Mouse (Mus musculus) midbrain, embryonic 15.5 days (tissue): ENCODE measurements around the gene Selplg. TPM values are rescaled to one million over a fixed set of nuclear protein-coding genes. Genes with fewer than 3 reads are reported as not detected.

Source experiments
- ATAC-seq: fragments of 200-750 bp; cut with Nextera tagmentation; replicated peaks from 2 replicates; pipeline ENCODE4 v1.8.0; 2017; ENCODE audit warnings: moderate TSS enrichment
- H3K27ac ChIP-seq: fragments of 300-500 bp; sonication (generic); 2 replicates; pipeline ENCODE4 v1.5.1; 2015; ENCODE audit warnings: mild to moderate bottlenecking, inconsistent platforms
- H3K27me3 ChIP-seq: fragments of 300-500 bp; sonication (generic); replicated peaks from 2 replicates; pipeline ENCODE4 v1.6.1; 2015; ENCODE audit warnings: inconsistent platforms
- H3K36me3 ChIP-seq: fragments of 300-500 bp; sonication (generic); replicated peaks from 2 replicates; pipeline ENCODE4 v1.6.1; 2015; ENCODE audit warnings: inconsistent platforms
- H3K4me1 ChIP-seq: fragments of 300-500 bp; sonication (generic); 2 replicates; pipeline ENCODE4 v1.6.1; 2015; ENCODE audit warnings: inconsistent platforms
- H3K4me2 ChIP-seq: fragments of 300-500 bp; sonication (generic); 2 replicates; pipeline ENCODE4 v1.6.1; 2015; ENCODE audit warnings: inconsistent platforms, mild to moderate bottlenecking, moderate library complexity
- H3K4me3 ChIP-seq: fragments of 300-500 bp; sonication (generic); 2 replicates; pipeline ENCODE4 v1.5.1; 2015; ENCODE audit warnings: mild to moderate bottlenecking, inconsistent platforms
- H3K9ac ChIP-seq: fragments of 300-500 bp; sonication (generic); 2 replicates; pipeline ENCODE4 v1.6.1; 2015; ENCODE audit warnings: mild to moderate bottlenecking, inconsistent platforms
- H3K9me3 ChIP-seq: fragments of 300-500 bp; sonication (generic); 2 replicates; pipeline ENCODE4 v1.6.1; 2016; ENCODE audit warnings: inconsistent platforms
- WGBS: fragments of 180-500 bp; shearing (Covaris S2); methylation state at CpG from one replicate; pipeline ENCODE4 v1.1.7; 2015; ENCODE audit warnings: mixed read lengths; 5-methylcytosine and 5-hydroxymethylcytosine counted together
- polyA plus RNA-seq: library from polyadenylated mRNA; unstranded; fragments of >200 nt; fragmentation: Nextera tagmentation; extraction: Ambion mirVana; gene quantifications from 2 replicates; pipeline ENCODE4 v1.2.1, GENCODE M21; 2015

Selplg gene
- polyA plus RNA-seq, 1 experiment from 2014 or later: 2.4 TPM

DNA sequence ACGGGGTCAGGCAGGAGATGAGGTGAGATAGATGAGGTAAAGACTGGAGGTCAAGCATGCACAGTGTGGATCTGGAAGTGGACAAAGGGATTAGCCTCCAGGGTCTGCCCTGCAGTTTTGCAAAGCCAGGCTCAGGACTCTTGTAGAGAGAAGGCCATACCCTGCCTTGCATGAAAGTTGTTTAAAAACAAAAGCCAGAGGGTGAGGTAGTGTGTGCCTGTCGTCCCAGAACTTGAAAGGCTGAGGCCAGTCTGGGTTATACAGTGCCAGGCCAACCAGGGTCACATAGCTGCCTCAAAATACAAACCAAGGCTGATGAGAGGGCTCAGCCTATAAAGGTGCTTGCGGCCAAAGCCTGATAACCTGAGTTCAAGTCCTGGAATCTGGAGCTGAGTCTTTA, 703 bp downstream of the Selplg start:
- 59% methylated on average over 3 of the region's 3 CpGs for WGBS
- Histone ChIP-seq H3K4me3 (no peak overlapping the region), H3K36me3 (no peaks in the 10 kb centered on the region), H3K27ac (no peak overlapping the region), H3K9me3 (no peaks in the 10 kb centered on the region), H3K4me2 (no peak overlapping the region), H3K27me3 (no peaks in the 10 kb centered on the region), H3K9ac (no peak overlapping the region), H3K4me1 (no peaks in the 10 kb centered on the region)
- no peak for ATAC-seq

DNA sequence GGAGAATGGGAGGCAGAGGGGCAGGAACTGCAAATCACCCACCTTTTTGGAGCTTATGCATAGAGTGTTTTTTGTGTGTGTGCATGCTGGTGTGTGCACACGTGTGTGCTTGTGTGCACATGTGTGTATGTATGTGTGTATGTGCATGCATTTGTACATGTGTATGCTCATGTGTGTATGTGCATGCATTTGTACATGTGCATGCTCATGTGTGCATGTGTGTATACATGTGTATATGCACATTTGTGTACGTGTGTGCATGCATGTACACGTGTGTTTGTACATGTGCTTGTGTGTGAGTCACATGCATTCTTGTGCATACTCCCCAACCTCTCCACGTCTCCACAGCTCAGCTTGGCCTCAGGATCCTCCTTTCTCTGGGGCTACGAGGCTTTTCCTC, 1.6 kb downstream of the Selplg start:
- Histone ChIP-seq H3K9me3 (no peaks in the 10 kb centered on the region), H3K4me3 (no peak overlapping the region), H3K27me3 (no peaks in the 10 kb centered on the region), H3K4me1 (no peaks in the 10 kb centered on the region), H3K36me3 (no peaks in the 10 kb centered on the region), H3K4me2 (no peak overlapping the region), H3K9ac (no peak overlapping the region), H3K27ac (no peak overlapping the region)
- ATAC-seq: no peak
- 89% methylated on average over 5 of the region's 5 CpGs for WGBS

DNA sequence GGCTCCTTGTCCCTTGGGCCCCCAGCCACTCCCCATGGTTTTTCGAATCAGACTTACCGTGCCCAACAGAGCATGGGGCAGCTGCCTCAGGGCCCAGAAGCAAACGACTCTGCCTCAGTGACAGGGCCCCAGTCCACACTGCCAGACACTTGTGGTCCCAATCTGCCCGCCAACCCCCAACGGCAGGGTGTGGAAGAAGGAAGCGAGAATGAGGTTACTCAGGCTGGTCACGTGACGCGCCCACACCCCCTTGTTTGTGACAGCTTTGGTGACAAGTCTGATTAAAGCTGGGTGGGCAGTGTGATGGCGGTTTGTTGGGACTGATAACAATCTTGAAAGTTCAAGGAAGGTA, 2.2 kb downstream of the Selplg start:
- Histone ChIP-seq H3K9ac (no peak overlapping the region), H3K27me3 (no peaks in the 10 kb centered on the region), H3K4me1 (no peaks in the 10 kb centered on the region), H3K4me2 (no peak overlapping the region), H3K27ac (no peak overlapping the region), H3K36me3 (no peaks in the 10 kb centered on the region), H3K4me3 (no peak overlapping the region), H3K9me3 (no peaks in the 10 kb centered on the region)
- ATAC-seq: no peak
- 76% methylated on average over 10 of the region's 10 CpGs for whole genome bisulfite sequencing

DNA sequence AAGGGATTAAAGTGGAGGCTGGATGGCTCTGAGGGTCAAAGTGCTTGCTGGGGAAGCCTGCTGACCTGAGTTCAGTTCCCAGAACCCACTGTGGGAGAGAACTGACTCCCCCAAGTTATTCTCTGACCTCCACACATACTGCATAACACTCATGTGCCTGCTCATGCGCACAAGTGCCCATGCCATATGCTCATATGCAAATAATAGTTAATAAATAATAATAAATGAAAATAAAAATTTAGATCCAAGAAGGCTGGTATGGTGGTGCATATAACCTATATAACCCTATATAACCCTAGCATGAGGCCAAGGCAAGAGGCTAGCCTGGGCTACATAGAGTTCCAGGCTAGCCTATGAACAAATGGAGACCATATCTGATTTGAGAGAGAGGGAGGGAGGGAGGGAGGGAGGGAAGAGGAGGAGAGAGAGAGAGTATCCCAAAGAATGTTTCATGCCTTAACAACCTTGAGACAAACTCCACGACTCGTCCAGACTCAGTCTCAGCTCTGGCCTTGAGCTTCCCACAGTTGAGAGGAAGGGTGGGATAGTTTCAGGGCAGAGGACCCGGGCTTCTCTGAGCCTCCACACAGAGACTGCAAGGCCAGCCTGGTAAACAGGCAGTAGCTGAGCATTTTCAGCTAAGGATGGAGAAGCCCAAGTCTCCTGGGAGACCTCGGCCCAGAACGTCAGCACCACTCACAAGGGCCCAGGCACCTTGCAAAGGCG, 2.7 kb downstream of the Selplg start:
- no peak overlapping the region for H3K4me2 ChIP-seq
- H3K36me3 ChIP-seq: no peaks in the 10 kb centered on the region
- no peak for ATAC-seq

DNA sequence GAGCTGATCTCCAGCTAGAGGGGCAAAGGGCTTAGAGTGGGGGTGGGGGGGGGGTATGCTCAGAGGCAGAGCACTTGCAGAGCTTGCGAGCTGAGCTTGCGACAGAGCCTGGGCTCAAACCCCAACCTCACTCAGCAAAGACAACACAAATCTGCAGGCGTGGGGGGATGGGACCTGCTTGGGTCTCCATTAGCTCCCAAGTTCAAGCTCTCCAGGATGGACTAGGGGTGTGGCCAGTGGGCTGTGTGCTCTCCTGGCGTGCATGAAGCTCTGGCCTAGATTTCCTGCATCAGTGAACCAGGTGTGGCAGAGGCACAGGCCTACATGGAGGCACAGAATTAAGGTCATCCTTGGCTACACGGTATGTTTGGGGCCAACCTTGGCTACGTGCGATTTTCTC, 4.0 kb downstream of the Selplg start:
- H3K27ac ChIP-seq: no peak overlapping the region
- no peaks in the 10 kb centered on the region for H3K9me3 ChIP-seq
- H3K4me2 ChIP-seq: no peak overlapping the region
- no peaks in the 10 kb centered on the region for H3K4me1 ChIP-seq
- WGBS: 62% methylated on average over 7 of the region's 7 CpGs
- no peak overlapping the region for H3K9ac ChIP-seq
- no peak for ATAC-seq
- H3K27me3 ChIP-seq: no peaks in the 10 kb centered on the region
- no peak overlapping the region for H3K4me3 ChIP-seq
- H3K36me3 ChIP-seq: no peaks in the 10 kb centered on the region

More for the DNA sequence above, 2.7 kb downstream of the Selplg start:
- Histone ChIP-seq H3K27me3 (no peaks in the 10 kb centered on the region), H3K4me1 (no peaks in the 10 kb centered on the region), H3K9me3 (no peaks in the 10 kb centered on the region), H3K4me3 (no peak overlapping the region), H3K9ac (no peak overlapping the region), H3K27ac (no peak overlapping the region)
- 82% methylated on average over 7 of the region's 7 CpGs for WGBS

DNA sequence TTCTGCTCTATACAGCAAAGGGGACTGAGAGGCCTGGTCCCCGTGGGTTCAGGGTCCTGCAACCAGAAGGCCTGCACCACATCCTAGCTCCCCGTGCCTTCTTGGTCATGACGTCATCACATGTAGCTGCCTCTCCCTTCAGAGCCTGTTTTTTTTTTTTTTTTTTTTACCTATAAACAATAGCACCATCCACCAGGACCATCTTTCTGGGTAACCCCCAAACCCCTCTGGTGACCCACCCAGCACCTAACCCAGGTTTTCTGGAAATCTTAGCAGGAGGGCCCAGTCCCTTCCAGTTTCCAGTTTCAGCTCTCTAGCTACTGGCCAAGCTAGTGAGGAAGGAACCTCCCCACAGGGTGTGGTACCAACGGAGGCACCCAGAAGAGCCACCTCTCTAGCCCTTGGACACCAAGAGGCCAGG, 4.4 kb downstream of the Selplg start:
- 54% methylated on average over 4 of the region's 4 CpGs for WGBS
- no peak for ATAC-seq
- Histone ChIP-seq H3K9me3 (no peaks in the 10 kb centered on the region), H3K27ac (no peak overlapping the region), H3K36me3 (no peaks in the 10 kb centered on the region), H3K27me3 (no peaks in the 10 kb centered on the region), H3K9ac (no peak overlapping the region), H3K4me1 (no peaks in the 10 kb centered on the region), H3K4me3 (no peak overlapping the region), H3K4me2 (no peak overlapping the region)

DNA sequence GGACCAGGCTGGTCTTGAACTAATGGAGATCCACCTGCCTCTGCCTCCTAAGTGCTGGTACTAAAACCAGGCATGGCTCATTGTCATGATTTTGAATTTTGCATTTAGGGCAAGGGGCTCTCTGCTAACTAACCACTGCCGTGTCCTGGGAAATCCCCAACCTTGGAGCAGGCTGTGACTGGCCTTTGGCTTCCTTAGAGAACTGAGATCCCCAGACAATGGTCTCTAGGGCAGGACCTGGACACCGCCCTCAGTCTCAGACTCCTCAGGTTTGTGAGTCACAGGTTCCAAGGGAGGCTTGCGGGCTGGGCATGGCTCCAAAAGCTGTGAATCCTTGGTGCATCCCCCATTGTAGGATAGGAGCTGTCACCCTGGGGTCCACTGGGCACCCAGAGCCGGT, 5.8 kb downstream of the Selplg start:
- no peak overlapping the region for H3K4me2 ChIP-seq
- H3K36me3 ChIP-seq: no peaks in the 10 kb centered on the region
- no peak overlapping the region for H3K27ac ChIP-seq
- H3K4me3 ChIP-seq: no peak overlapping the region
- H3K9me3 ChIP-seq: no peaks in the 10 kb centered on the region
- no peaks in the 10 kb centered on the region for H3K4me1 ChIP-seq
- H3K27me3 ChIP-seq: no peaks in the 10 kb centered on the region
- no peak overlapping the region for H3K9ac ChIP-seq
- no peak for ATAC-seq
- 88% methylated on average over 4 of the region's 4 CpGs for WGBS

DNA sequence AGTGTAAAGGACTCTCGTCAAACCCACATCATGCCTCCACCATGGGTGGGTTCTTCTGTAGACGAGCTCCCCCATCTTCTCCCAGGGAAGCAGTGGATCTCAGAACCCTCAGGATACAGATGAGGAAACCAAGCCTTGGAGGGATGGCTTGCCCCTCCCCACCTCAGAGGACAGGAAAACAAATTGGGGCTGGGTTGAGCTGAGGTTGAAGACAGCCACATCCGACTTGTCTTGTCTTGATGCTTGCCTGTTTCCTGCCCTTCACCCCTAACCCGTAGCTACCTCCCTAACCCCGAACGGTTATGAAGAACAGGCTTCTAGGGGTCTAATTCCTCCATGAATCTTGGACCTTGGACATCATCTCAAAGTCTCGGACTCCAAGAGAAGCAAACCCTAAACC, 6.9 kb downstream of the Selplg start:
- 83% methylated on average over 7 of the region's 7 CpGs for WGBS
- no peaks in the 10 kb centered on the region for H3K27me3 ChIP-seq
- H3K4me1 ChIP-seq: no peaks in the 10 kb centered on the region
- no peaks in the 10 kb centered on the region for H3K9me3 ChIP-seq
- no peak for ATAC-seq
- H3K27ac ChIP-seq: no peak overlapping the region
- H3K4me3 ChIP-seq: no peak overlapping the region
- no peaks in the 10 kb centered on the region for H3K36me3 ChIP-seq
- H3K9ac ChIP-seq: no peak overlapping the region
- H3K4me2 ChIP-seq: no peak overlapping the region

DNA sequence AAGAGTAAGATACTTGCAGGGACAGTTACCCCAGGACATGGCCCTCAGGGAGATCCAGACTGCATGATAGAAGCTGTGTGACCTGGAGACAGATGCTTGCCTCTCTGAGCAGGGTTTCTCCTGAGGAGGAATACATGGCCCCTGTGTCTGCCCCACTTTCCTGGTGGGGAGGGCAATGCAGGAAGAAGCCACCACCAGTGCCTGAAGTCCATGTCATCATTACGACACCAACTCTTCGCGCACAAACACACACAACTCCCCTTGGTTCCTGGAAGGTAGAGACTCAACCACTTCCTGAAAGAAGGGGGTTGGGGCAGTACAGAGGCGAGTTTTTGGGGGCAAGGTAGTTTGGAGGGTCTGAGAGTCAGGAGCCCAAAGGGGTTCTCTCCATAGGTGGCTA, 8.2 kb downstream of the Selplg start:
- 87% methylated on average over 4 of the region's 4 CpGs for WGBS
- ATAC-seq: no peak
- H3K36me3 ChIP-seq: no peaks in the 10 kb centered on the region

DNA sequence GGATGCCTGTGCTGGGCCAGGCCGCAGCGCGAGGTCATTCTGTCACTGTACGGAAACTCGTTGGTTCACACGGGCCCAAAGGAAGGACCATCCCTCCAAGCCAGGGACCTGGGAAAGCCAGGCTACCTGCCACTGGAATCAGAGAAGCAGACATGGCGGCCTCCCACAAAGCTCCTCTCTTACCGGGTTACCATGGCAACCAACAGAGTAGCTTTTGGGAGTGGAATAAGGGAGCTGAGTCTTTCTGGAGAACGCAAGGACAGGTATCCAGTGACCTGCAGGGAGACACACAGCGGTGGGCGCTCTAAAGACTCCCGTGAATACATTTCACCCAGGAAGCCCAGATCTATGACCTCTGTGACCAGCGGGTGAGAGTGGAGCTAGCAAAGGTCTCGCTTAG, 13.9 kb downstream of the Selplg start:
- H3K4me1 ChIP-seq: peaks cover 6% of the 10 kb centered on the region; the same call in 1 of the 2 replicates
- H3K9ac ChIP-seq: no peak overlapping the region
- 0 out of 2 replicates have a peak, but pooled peaks cover 2% of the 10 kb centered on the region for H3K27me3 ChIP-seq
- H3K4me2 ChIP-seq: no peak overlapping the region
- H3K4me3 ChIP-seq: no peak overlapping the region
- H3K9me3 ChIP-seq: no peaks in the 10 kb centered on the region
- H3K36me3 ChIP-seq: no peaks in the 10 kb centered on the region
- H3K27ac ChIP-seq: 0 out of 2 replicates have a peak overlapping the region, but pooled peaks have one; percentile 42
- ATAC-seq: peak; percentile 45; the same call in 1 of the 2 replicates
- 70% methylated on average over 14 of the region's 14 CpGs for WGBS

More for the DNA sequence above, 8.2 kb downstream of the Selplg start:
- Histone ChIP-seq H3K27me3 (no peaks in the 10 kb centered on the region), H3K27ac (no peak overlapping the region), H3K9me3 (no peaks in the 10 kb centered on the region), H3K4me3 (no peak overlapping the region), H3K9ac (no peak overlapping the region), H3K4me2 (no peak overlapping the region), H3K4me1 (no peaks in the 10 kb centered on the region)

DNA sequence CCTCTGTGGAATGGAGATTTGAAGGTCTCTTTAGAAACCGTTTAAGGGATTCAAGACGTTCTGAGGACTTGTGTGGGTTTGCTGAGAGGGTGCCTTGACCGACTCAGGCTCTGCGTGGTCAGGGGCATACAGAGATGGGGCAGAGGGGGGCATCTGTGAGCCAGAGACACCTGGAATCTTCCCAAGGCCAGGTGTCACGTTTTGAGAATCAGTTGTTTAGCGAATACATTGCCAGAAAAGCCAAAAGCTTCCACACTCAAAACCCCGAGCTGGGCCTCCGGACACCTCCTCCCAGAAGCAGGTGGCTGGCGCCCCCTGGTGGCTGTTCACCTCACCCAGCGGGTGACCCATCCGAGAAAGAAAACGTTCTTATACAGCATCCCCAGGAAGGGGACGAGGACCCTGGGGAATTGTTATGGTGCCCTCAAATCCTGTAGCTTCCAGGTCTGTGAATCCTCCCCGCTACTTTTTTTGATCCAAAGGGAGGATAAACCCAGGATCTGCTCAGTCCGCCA, 16.7 kb downstream of the Selplg start:
- Histone ChIP-seq H3K36me3 (no peaks in the 10 kb centered on the region), H3K4me1 (peaks cover 6% of the 10 kb centered on the region; the same call in 1 of the 2 replicates), H3K27me3 (0 out of 2 replicates have a peak, but pooled peaks cover 2% of the 10 kb centered on the region), H3K27ac (no peak overlapping the region), H3K4me2 (no peak overlapping the region), H3K9ac (no peak overlapping the region), H3K9me3 (no peaks in the 10 kb centered on the region; the same call in 1 of the 2 replicates), H3K4me3 (no peak overlapping the region)
- ATAC-seq: no peak
- WGBS: 13% methylated on average over 15 of the region's 15 CpGs

DNA sequence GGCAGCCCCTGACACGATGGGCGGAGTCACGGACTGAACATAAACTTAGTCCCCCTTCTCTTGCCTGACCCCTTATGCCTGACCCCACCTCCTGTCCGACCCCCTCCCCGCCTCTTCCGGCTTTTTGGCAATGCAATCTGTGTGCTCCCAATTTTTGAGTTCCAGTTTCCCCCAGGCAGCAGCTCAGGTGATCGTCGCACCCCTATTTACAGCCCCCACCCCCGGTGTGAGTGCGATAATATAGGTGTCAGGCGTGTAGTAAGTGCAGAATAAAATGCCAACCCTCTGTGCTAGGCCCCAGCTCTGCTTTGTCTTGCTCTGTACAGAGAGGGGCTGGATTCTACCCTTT, 17.4 kb downstream of the Selplg start:
- ATAC-seq: no peak
- WGBS: 57% methylated on average over 11 of the region's 11 CpGs
- H3K36me3 ChIP-seq: no peaks in the 10 kb centered on the region

More for the DNA sequence above, 17.4 kb downstream of the Selplg start:
- Histone ChIP-seq H3K27ac (no peak overlapping the region), H3K27me3 (0 out of 2 replicates have a peak, but pooled peaks cover 2% of the 10 kb centered on the region), H3K9me3 (no peaks in the 10 kb centered on the region; the same call in 1 of the 2 replicates), H3K4me3 (no peak overlapping the region), H3K4me1 (peaks cover 6% of the 10 kb centered on the region; the same call in 1 of the 2 replicates), H3K4me2 (no peak overlapping the region), H3K9ac (no peak overlapping the region)
